Comparison of ENCODE assay signal across 8 mouse cellular contexts in genomic region chr16:38753631-38754030, GRCm38 (mm10). TPM values are rescaled to one million over a fixed set of nuclear protein-coding genes. Genes with fewer than 3 reads are reported as not detected.
DNase-seq lines count a peak whose midpoint lies in the region; ATAC-seq and TF ChIP-seq lines count a peak whose summit lies in the region.
"Had no signal": no experiment of that assay in that cellular context is flagged by ENCODE, and none has a peak within 500 bp of the region (broad histone marks: within the 10 kb centered on the region; RNA-seq: fewer than 3 reads in every experiment).

No protein-coding gene starts in this region.

- H3K4me3 ChIP-seq in heart, embryonic 14.5 days (ENCODE audit: control insufficient read depth in 1 of 2, insufficient read depth in 1 of 2, low read depth in 1 of 2, low read length in 2 of 2) = no peak overlapping the region
- H3K4me3 ChIP-seq in midbrain, postnatal 0 days (ENCODE audit: low read depth, low read length) = no peak overlapping the region
- H3K4me3 ChIP-seq in midbrain, embryonic 15.5 days = no peak overlapping the region
- H3K4me3 ChIP-seq in embryonic facial prominence, embryonic 15.5 days (replicated peaks) = no peak overlapping the region

- peak; percentile 60 for ATAC-seq in heart, embryonic 14.5 days (ENCODE audit: insufficient number of reproducible peaks, insufficient read depth, low FRiP score, low read depth)
- no peak for ATAC-seq in midbrain, postnatal 0 days (ENCODE audit: low FRiP score)
- no peak for ATAC-seq in midbrain, embryonic 15.5 days (replicated peaks)
- ATAC-seq in embryonic facial prominence, embryonic 15.5 days (ENCODE audit: insufficient number of reproducible peaks, low FRiP score, low TSS enrichment, low read depth) = peak; percentile 59

- no peaks in the 10 kb centered on the region for H3K27me3 ChIP-seq in heart, embryonic 14.5 days (ENCODE audit: control insufficient read depth, insufficient read depth, low read length)
- no peaks in the 10 kb centered on the region for H3K27me3 ChIP-seq in midbrain, postnatal 0 days (ENCODE audit: insufficient read depth, low read length)
- H3K27me3 ChIP-seq in midbrain, embryonic 15.5 days (replicated peaks) = no peaks in the 10 kb centered on the region
- no peaks in the 10 kb centered on the region for H3K27me3 ChIP-seq in embryonic facial prominence, embryonic 15.5 days

- TF ChIP-seq CTCF in midbrain, postnatal 0 days (IDR thresholded peaks at IDR 0.05) = no peak

- 0 out of 2 replicates have a peak overlapping the region, but pooled peaks have one; percentile 11 for H3K4me2 ChIP-seq in heart, embryonic 14.5 days (ENCODE audit: low read length)
- no peak overlapping the region for H3K4me2 ChIP-seq in midbrain, postnatal 0 days (ENCODE audit: low read depth, low read length, poor library complexity, severe bottlenecking)
- no peak overlapping the region for H3K4me2 ChIP-seq in midbrain, embryonic 15.5 days
- H3K4me2 ChIP-seq in embryonic facial prominence, embryonic 15.5 days (replicated peaks) = no peak overlapping the region

- no peaks in the 10 kb centered on the region for H3K9me3 ChIP-seq in heart, embryonic 14.5 days (ENCODE audit: control insufficient read depth, low read length)
- no peaks in the 10 kb centered on the region for H3K9me3 ChIP-seq in midbrain, postnatal 0 days (ENCODE audit: low read length)
- no peaks in the 10 kb centered on the region for H3K9me3 ChIP-seq in midbrain, embryonic 15.5 days
- H3K9me3 ChIP-seq in embryonic facial prominence, embryonic 15.5 days (replicated peaks) = no peaks in the 10 kb centered on the region

- no peak for DNase-seq in heart, adult 8-10 months (ENCODE audit: low spot score)
- peak; percentile 15 for DNase-seq in midbrain, postnatal 0 days (ENCODE audit: low spot score)
- DNase-seq in mesoderm, embryonic 11.5 days (ENCODE audit: low read depth, low spot score) = peak; percentile 53
- DNase-seq in frontal cortex, postnatal 25 days (ENCODE audit: low spot score in 2 of 2) = no peak
- DNase-seq: spleen, adult 18-20 months had no signal

- peaks cover 8 to 14% of the 10 kb centered on the region in 2 experiments for H3K4me1 ChIP-seq in heart, embryonic 14.5 days (ENCODE audit: control insufficient read depth in 2 of 2, insufficient read depth in 2 of 2, low read length in 2 of 2)
- H3K4me1 ChIP-seq in midbrain, postnatal 0 days (ENCODE audit: insufficient read depth, low read length) = no peaks in the 10 kb centered on the region
- no peaks in the 10 kb centered on the region for H3K4me1 ChIP-seq in midbrain, embryonic 15.5 days
- peaks cover 10% of the 10 kb centered on the region; the same call in 1 of the 2 replicates for H3K4me1 ChIP-seq in embryonic facial prominence, embryonic 15.5 days

- 41% methylated on average over 11 of the region's 11 CpGs for WGBS in heart, embryonic 14.5 days
- 69% methylated on average over 11 of the region's 11 CpGs for WGBS in midbrain, postnatal 0 days
- WGBS in midbrain, embryonic 15.5 days = 67% methylated on average over 11 of the region's 11 CpGs
- WGBS in embryonic facial prominence, embryonic 15.5 days = 25% methylated on average over 11 of the region's 11 CpGs

- 0 out of 4 replicates have a peak overlapping the region, but pooled peaks of 1 of the 2 experiments have one; percentile 3 for H3K27ac ChIP-seq in heart, embryonic 14.5 days (replicated peaks in 1 of 2; ENCODE audit: control insufficient read depth in 1 of 2, insufficient read depth in 1 of 2, low read depth in 2 of 2, low read length in 2 of 2)
- no peak overlapping the region for H3K27ac ChIP-seq in midbrain, postnatal 0 days (ENCODE audit: low read depth, low read length)
- no peak overlapping the region for H3K27ac ChIP-seq in midbrain, embryonic 15.5 days
- H3K27ac ChIP-seq in embryonic facial prominence, embryonic 15.5 days (replicated peaks) = no peak overlapping the region

- no peak overlapping the region for H3K9ac ChIP-seq in heart, embryonic 14.5 days (ENCODE audit: low read length)
- no peak overlapping the region for H3K9ac ChIP-seq in midbrain, postnatal 0 days (replicated peaks; ENCODE audit: low read length, poor library complexity, severe bottlenecking)
- H3K9ac ChIP-seq in midbrain, embryonic 15.5 days = no peak overlapping the region
- no peak overlapping the region for H3K9ac ChIP-seq in embryonic facial prominence, embryonic 15.5 days

- H3K36me3 ChIP-seq in heart, embryonic 14.5 days (ENCODE audit: control insufficient read depth, insufficient read depth, low read length) = peaks cover 19% of the 10 kb centered on the region
- peaks cover 27% of the 10 kb centered on the region for H3K36me3 ChIP-seq in midbrain, postnatal 0 days (ENCODE audit: insufficient read depth, low read length)
- peaks cover 11% of the 10 kb centered on the region; the same call in 1 of the 2 replicates for H3K36me3 ChIP-seq in midbrain, embryonic 15.5 days (replicated peaks)
- H3K36me3 ChIP-seq in embryonic facial prominence, embryonic 15.5 days = peaks cover 15% of the 10 kb centered on the region

RNA-seq across cellular contexts. Expression of gene B4galt4, which starts 11.6 kb away (rescaled TPM):
- 26.2 and 27.4 TPM in 2 replicates for polyA plus RNA-seq in heart, embryonic 14.5 days (2014; fragmentation: Nextera tagmentation; extraction: Ambion mirVana)
- total RNA-seq in heart, adult 8-10 months (2022) = 10 to 100 TPM in 2 of 4 experiments, 1 to 10 TPM in 2; 7.2 to 11.7 (median 9.6) TPM
- 30.6 and 30.9 TPM in 2 replicates for total RNA-seq in midbrain, postnatal 0 days (2014; rRNA removed)
- polyA plus RNA-seq in midbrain, postnatal 0 days (2015; fragmentation: Nextera tagmentation; extraction: Ambion mirVana) = 26.5 and 28.1 TPM in 2 replicates
- polyA plus RNA-seq in midbrain, embryonic 15.5 days (2015; fragmentation: Nextera tagmentation; extraction: Ambion mirVana) = 30.0 and 33.4 TPM in 2 replicates
- polyA plus RNA-seq in embryonic facial prominence, embryonic 15.5 days (2015; fragmentation: Nextera tagmentation; extraction: Ambion mirVana) = 24.7 and 25.2 TPM in 2 replicates

RNA-seq across cellular contexts. Expression of gene Arhgap31, which starts 40.6 kb away (rescaled TPM):
- polyA plus RNA-seq in heart, embryonic 14.5 days (2014; fragmentation: Nextera tagmentation; extraction: Ambion mirVana) = 46.6 and 51.3 TPM in 2 replicates
- 10 to 100 TPM; 32.9 to 44.3 (median 39.1) TPM for total RNA-seq in heart, adult 8-10 months (2022)
- total RNA-seq in midbrain, postnatal 0 days (2014; rRNA removed) = 10.0 and 10.5 TPM in 2 replicates
- polyA plus RNA-seq in midbrain, postnatal 0 days (2015; fragmentation: Nextera tagmentation; extraction: Ambion mirVana) = 2.9 and 3.2 TPM in 2 replicates
- polyA plus RNA-seq in midbrain, embryonic 15.5 days (2015; fragmentation: Nextera tagmentation; extraction: Ambion mirVana) = 5.8 and 6.1 TPM in 2 replicates
- 14.5 and 16.3 TPM in 2 replicates for polyA plus RNA-seq in embryonic facial prominence, embryonic 15.5 days (2015; fragmentation: Nextera tagmentation; extraction: Ambion mirVana)

RNA-seq across cellular contexts. Expression of gene Upk1b, which starts 46.5 kb away (rescaled TPM):
- 16.4 and 19.4 TPM in 2 replicates for polyA plus RNA-seq in heart, embryonic 14.5 days (2014; fragmentation: Nextera tagmentation; extraction: Ambion mirVana)
- 1 to 10 TPM; 2.8 to 6.2 (median 4.2) TPM for total RNA-seq in heart, adult 8-10 months (2022)
- total RNA-seq in midbrain, postnatal 0 days (2014; rRNA removed) = 0.19 and 0.44 TPM in 2 replicates
- polyA plus RNA-seq in midbrain, postnatal 0 days (2015; fragmentation: Nextera tagmentation; extraction: Ambion mirVana) = 0.67 and 1.0 TPM in 2 replicates
- 0.57 TPM in 1 of 2 replicates, not detected in the other for polyA plus RNA-seq in midbrain, embryonic 15.5 days (2015; fragmentation: Nextera tagmentation; extraction: Ambion mirVana)
- 42.4 and 58.4 TPM in 2 replicates for polyA plus RNA-seq in embryonic facial prominence, embryonic 15.5 days (2015; fragmentation: Nextera tagmentation; extraction: Ambion mirVana)

Comparison
In these comparisons a context has a peak if more than half of its experiments do, and no peak if none do; other contexts are left out.
1. ATAC-seq: peak in heart, embryonic 14.5 days (single experiment) and embryonic facial prominence, embryonic 15.5 days (single experiment); none in midbrain, postnatal 0 days (single experiment) and midbrain, embryonic 15.5 days (single experiment).
2. DNase-seq: peak in midbrain, postnatal 0 days (single experiment) and mesoderm, embryonic 11.5 days (single experiment); none in heart, adult 8-10 months (single experiment) and frontal cortex, postnatal 25 days (0 of 2).